In genomic region chr6:48648779-48649178, GRCm38 (mm10) we compare ENCODE assay signal across 22 mouse cellular contexts. TPM values are rescaled to one million over a fixed set of nuclear protein-coding genes. Genes with fewer than 3 reads are reported as not detected.
A peak's percentile ranks its signal among the peaks of the same experiment; 100 is the strongest.
DNase-seq lines count a peak whose midpoint lies in the region; ATAC-seq and TF ChIP-seq lines count a peak whose summit lies in the region.
"Had no signal": no experiment of that assay in that cellular context is flagged by ENCODE, and none has a peak within 500 bp of the region (broad histone marks: within the 10 kb centered on the region; RNA-seq: fewer than 3 reads in every experiment).

No protein-coding gene starts in this region.

- TF ChIP-seq EP300 in CH12.LX (IDR thresholded peaks at IDR 0.05; ENCODE audit: low read length) = no peak

- TF ChIP-seq POLR2A in liver, adult 2 months (IDR thresholded peaks at IDR 0.05; ENCODE audit: extremely low read depth, insufficient read depth, low read length) = no peak
- TF ChIP-seq POLR2A in CH12.LX (IDR thresholded peaks at IDR 0.05; ENCODE audit: low read depth, low read length) = no peak

- H3K79me2 ChIP-seq in liver, adult 2 months (ENCODE audit: control insufficient read depth, insufficient read depth, low read length) = no peaks in the 10 kb centered on the region; the same call in 1 of the 2 replicates
- peaks cover 27% of the 10 kb centered on the region for H3K79me2 ChIP-seq in CH12.LX (replicated peaks; ENCODE audit: control insufficient read depth, extremely low read depth, insufficient read depth, poor library complexity, severe bottlenecking)

- TF ChIP-seq RAD21 in CH12.LX (IDR thresholded peaks at IDR 0.05; ENCODE audit: low read depth, low read length) = no peak

- no peak overlapping the region for H3K4me2 ChIP-seq in kidney, embryonic 14.5 days (replicated peaks; ENCODE audit: low read depth, low read length)
- H3K4me2 ChIP-seq in liver, embryonic 11.5 days = no peak overlapping the region
- peak overlapping the region; percentile 80 for H3K4me2 ChIP-seq in CH12.LX (ENCODE audit: insufficient read depth, low read depth, poor library complexity, severe bottlenecking)
- H3K4me2 ChIP-seq: embryonic facial prominence, embryonic 13.5 days; forebrain, embryonic 12.5 days; heart, embryonic 13.5 days; hindbrain, embryonic 13.5 days had no signal

- dilution Hi-C loops in CH12.LX (cut with MboI; ENCODE audit: extremely low pct_ligation_motif_present, extremely low pct_unique_long_range_greater_than_20kb, low sequenced_read_pairs) = loop anchor here (25.0 kb wide), 1 partner anchor 114 kb away; the partner anchor contains the start of gene Gimap3

- intact Hi-C loops in heart, postnatal 25 days (cut with DNase I) = loop anchor here (5.0 kb wide), 1 partner anchor 54 kb away; no protein-coding TSS in a partner anchor

- no peak overlapping the region for H3K9ac ChIP-seq in kidney, embryonic 14.5 days (ENCODE audit: low read depth, low read length)
- H3K9ac ChIP-seq in liver, adult 2 months (ENCODE audit: low read depth, low read length) = no peak overlapping the region
- no peak overlapping the region for H3K9ac ChIP-seq in liver, embryonic 11.5 days (ENCODE audit: low read depth, low read length)
- H3K9ac ChIP-seq in CH12.LX (ENCODE audit: insufficient read depth, low read depth) = peak overlapping the region; percentile 81
- H3K9ac ChIP-seq: embryonic facial prominence, embryonic 13.5 days; forebrain, embryonic 12.5 days; forebrain, postnatal 0 days; heart, embryonic 13.5 days; hindbrain, embryonic 13.5 days had no signal

- H3K9me3 ChIP-seq in kidney, embryonic 14.5 days (ENCODE audit: control insufficient read depth, low read length) = no peaks in the 10 kb centered on the region
- H3K9me3 ChIP-seq in liver, embryonic 11.5 days (ENCODE audit: control insufficient read depth, low read length) = no peaks in the 10 kb centered on the region
- H3K9me3 ChIP-seq in CH12.LX (replicated peaks; ENCODE audit: low read length) = peaks cover 8% of the 10 kb centered on the region
- H3K9me3 ChIP-seq: embryonic facial prominence, embryonic 13.5 days; forebrain, embryonic 12.5 days; heart, embryonic 13.5 days; hindbrain, embryonic 13.5 days had no signal

- H3K4me1 ChIP-seq in kidney, embryonic 14.5 days (ENCODE audit: control insufficient read depth, insufficient read depth, low read length) = no peaks in the 10 kb centered on the region
- H3K4me1 ChIP-seq in liver, adult 2 months (ENCODE audit: control insufficient read depth, insufficient read depth, low read length) = no peaks in the 10 kb centered on the region; the same call in 1 of the 2 replicates
- 0 out of 2 replicates have a peak, but pooled peaks cover 4% of the 10 kb centered on the region for H3K4me1 ChIP-seq in liver, embryonic 11.5 days (replicated peaks; ENCODE audit: control insufficient read depth, insufficient read depth, low read length)
- peaks cover 17 to 42% of the 10 kb centered on the region in 2 experiments for H3K4me1 ChIP-seq in CH12.LX (ENCODE audit: control insufficient read depth in 1 of 2, insufficient read depth in 2 of 2)
- H3K4me1 ChIP-seq: embryonic facial prominence, embryonic 13.5 days; forebrain, embryonic 12.5 days; heart, embryonic 13.5 days; hindbrain, embryonic 13.5 days had no signal

- WGBS in kidney, embryonic 14.5 days = 86% methylated on average over 4 of the region's 4 CpGs
- 66% methylated on average over 4 of the region's 4 CpGs for WGBS in liver, adult 2 months
- 83% methylated on average over 4 of the region's 4 CpGs for WGBS in liver, embryonic 11.5 days

- ATAC-seq in kidney, embryonic 14.5 days (ENCODE audit: low FRiP score, low TSS enrichment) = no peak
- ATAC-seq in liver, embryonic 11.5 days (replicated peaks; ENCODE audit: low FRiP score) = no peak
- ATAC-seq: activated CD4-positive, CD25-positive, alpha-beta regulatory T cell, adult 4 months; CD4-positive, CD25-positive, alpha-beta regulatory T cell, adult 4 months; forebrain, postnatal 0 days; Patski had no signal

- no peak overlapping the region for H3K27ac ChIP-seq in kidney, embryonic 14.5 days (ENCODE audit: low read depth, low read length)
- H3K27ac ChIP-seq in liver, adult 2 months (replicated peaks; ENCODE audit: insufficient read depth, low read depth, low read length) = no peak overlapping the region
- H3K27ac ChIP-seq in liver, embryonic 11.5 days (ENCODE audit: low read depth, low read length) = no peak overlapping the region
- H3K27ac ChIP-seq in CH12.LX (ENCODE audit: insufficient read depth, low read depth) = no peak overlapping the region
- H3K27ac ChIP-seq: embryonic facial prominence, embryonic 13.5 days; forebrain, embryonic 12.5 days; heart, embryonic 13.5 days; hindbrain, embryonic 13.5 days had no signal

- H3K36me3 ChIP-seq in kidney, embryonic 14.5 days (ENCODE audit: control insufficient read depth, insufficient read depth, low read length) = no peaks in the 10 kb centered on the region
- H3K36me3 ChIP-seq in liver, adult 2 months (ENCODE audit: control insufficient read depth, insufficient read depth, low read length) = no peaks in the 10 kb centered on the region
- no peaks in the 10 kb centered on the region for H3K36me3 ChIP-seq in liver, embryonic 11.5 days (ENCODE audit: control insufficient read depth, insufficient read depth, low read length)
- H3K36me3 ChIP-seq in CH12.LX (replicated peaks in 1 of 2; ENCODE audit: control insufficient read depth in 1 of 2, insufficient read depth in 1 of 2, low read length in 1 of 2) = peaks cover 32 to 42% of the 10 kb centered on the region in 2 experiments
- H3K36me3 ChIP-seq: embryonic facial prominence, embryonic 13.5 days; forebrain, embryonic 12.5 days; heart, embryonic 13.5 days; hindbrain, embryonic 13.5 days had no signal

- no peaks in the 10 kb centered on the region for H3K27me3 ChIP-seq in kidney, embryonic 14.5 days (ENCODE audit: control insufficient read depth, insufficient read depth, low read length)
- H3K27me3 ChIP-seq in liver, adult 2 months (ENCODE audit: control insufficient read depth, insufficient read depth, low read length) = no peaks in the 10 kb centered on the region
- no peaks in the 10 kb centered on the region for H3K27me3 ChIP-seq in liver, embryonic 11.5 days (replicated peaks; ENCODE audit: control insufficient read depth, insufficient read depth, low read length)
- H3K27me3 ChIP-seq in CH12.LX (replicated peaks) = no peaks in the 10 kb centered on the region
- H3K27me3 ChIP-seq: embryonic facial prominence, embryonic 13.5 days; hindbrain, embryonic 13.5 days; Patski had no signal

- peak; percentile 84 for DNase-seq in heart, adult 11 months
- DNase-seq in heart, postnatal 25 days (ENCODE audit: low spot score) = no peak
- peak; percentile 45 to 71 for DNase-seq in kidney, adult 8-10 months
- DNase-seq in liver, adult 2 months (ENCODE audit: extremely low read depth, low read depth, low spot score) = peak; percentile 27
- DNase-seq in liver, embryonic 11.5 days (ENCODE audit: low spot score) = no peak
- DNase-seq in CH12.LX (ENCODE audit: extremely low read depth) = no peak
- DNase-seq: adrenal gland, postnatal 14 days; B cell, adult 2 months; cerebellum, adult 18-20 months; cerebellum, adult 9-11 months; cerebellum, postnatal 36 days; forebrain, postnatal 0 days; gastrocnemius, postnatal 14 days had no signal

- in situ Hi-C loops in CH12.LX (cut with MboI; ENCODE audit: low pct_ligation_motif_present, low pct_unique_long_range_greater_than_20kb, low sequenced_read_pairs) = loop anchor here (5.0 to 25.0 kb wide), 5 partner anchors 34 to 471 kb away; partner anchors contain the start of genes Doxl2, Gimap3 and Gimap4

- H3K4me3 ChIP-seq in kidney, embryonic 14.5 days (ENCODE audit: low read length) = no peak overlapping the region
- H3K4me3 ChIP-seq in liver, adult 2 months (ENCODE audit: insufficient read depth, low read depth, low read length) = no peak overlapping the region
- no peak overlapping the region for H3K4me3 ChIP-seq in liver, embryonic 11.5 days (ENCODE audit: low read depth, low read length)
- H3K4me3 ChIP-seq in CH12.LX (replicated peaks in 1 of 3; ENCODE audit: low read depth in 2 of 3, low read length in 2 of 3, poor library complexity in 1 of 3) = peak overlapping the region in 1 of 3 experiments; percentile 75
- H3K4me3 ChIP-seq: embryonic facial prominence, embryonic 13.5 days; forebrain, embryonic 12.5 days; heart, embryonic 13.5 days; hindbrain, embryonic 13.5 days had no signal

- no peak for TF ChIP-seq CTCF in liver, adult 2 months (IDR thresholded peaks at IDR 0.05; ENCODE audit: low read depth, low read length)
- no peak for TF ChIP-seq CTCF in CH12.LX (conservative IDR thresholded peaks at IDR 0.05 in 1 of 2, IDR thresholded peaks at IDR 0.05 in 1 of 2; ENCODE audit: low read depth in 2 of 2, low read length in 2 of 2)

RNA-seq across cellular contexts. Expression of gene Gimap8, which starts 1.7 kb away (rescaled TPM):
- total RNA-seq in heart, postnatal 25 days (2021) = 1 to 10 TPM; 7.8 to 8.0 TPM
- 1.1 and 1.4 TPM in 2 replicates for polyA plus RNA-seq in kidney, embryonic 14.5 days (2014; fragmentation: Nextera tagmentation; extraction: Ambion mirVana)
- 6.1 and 6.4 TPM in 2 replicates for total RNA-seq in liver, adult 2 months (2014; rRNA removed)
- 1.0 and 1.4 TPM in 2 replicates for polyA plus RNA-seq in liver, adult 2 months (2012; rRNA removed)
- polyA plus RNA-seq in liver, embryonic 11.5 days (2014; fragmentation: Nextera tagmentation; extraction: Ambion mirVana) = 0.32 and 1.1 TPM in 2 replicates
- total RNA-seq in CH12.LX (2012; rRNA removed) = 27.9 and 28.5 TPM in 2 replicates
- total RNA-seq in CH12.LX (2014; rRNA removed) = 27.5 and 36.8 TPM in 2 replicates
- polyA plus RNA-seq in CH12.LX (2012; ENCODE audit: insufficient read length, low read depth) = 21.6 and 22.1 TPM in 2 replicates
- total RNA-seq: MEL had no signal

RNA-seq across cellular contexts. Expression of gene AI854703, which starts 22.2 kb away (rescaled TPM):
- total RNA-seq in heart, postnatal 25 days (2021) = under 1 TPM; 0.14 to 0.23 TPM
- polyA plus RNA-seq in kidney, embryonic 14.5 days (2014; fragmentation: Nextera tagmentation; extraction: Ambion mirVana) = 0.90 and 1.4 TPM in 2 replicates
- under 0.01 TPM in 2 replicates for total RNA-seq in liver, adult 2 months (2014; rRNA removed)
- polyA plus RNA-seq in liver, adult 2 months (2012; rRNA removed) = 0.06 and 0.10 TPM in 2 replicates
- polyA plus RNA-seq in liver, embryonic 11.5 days (2014; fragmentation: Nextera tagmentation; extraction: Ambion mirVana) = 0.40 and 0.45 TPM in 2 replicates
- total RNA-seq in CH12.LX (2012; rRNA removed) = 3.5 and 5.3 TPM in 2 replicates
- total RNA-seq in CH12.LX (2014; rRNA removed) = 2.1 TPM in 2 replicates
- polyA plus RNA-seq in CH12.LX (2012; ENCODE audit: insufficient read length, low read depth) = 3.1 and 4.8 TPM in 2 replicates
- total RNA-seq: MEL had no signal

RNA-seq across cellular contexts. Expression of gene Gimap9, which starts 27.1 kb away (rescaled TPM):
- total RNA-seq in heart, postnatal 25 days (2021) = 1 to 10 TPM; 3.1 to 4.9 TPM
- 9.9 and 13.4 TPM in 2 replicates for polyA plus RNA-seq in kidney, embryonic 14.5 days (2014; fragmentation: Nextera tagmentation; extraction: Ambion mirVana)
- total RNA-seq in liver, adult 2 months (2014; rRNA removed) = 11.6 and 12.2 TPM in 2 replicates
- polyA plus RNA-seq in liver, adult 2 months (2012; rRNA removed) = 4.2 and 6.3 TPM in 2 replicates
- polyA plus RNA-seq in liver, embryonic 11.5 days (2014; fragmentation: Nextera tagmentation; extraction: Ambion mirVana) = 14.5 and 17.9 TPM in 2 replicates
- 31.0 and 38.5 TPM in 2 replicates for total RNA-seq in CH12.LX (2012; rRNA removed)
- total RNA-seq in CH12.LX (2014; rRNA removed) = 75.1 and 83.9 TPM in 2 replicates
- polyA plus RNA-seq in CH12.LX (2012; ENCODE audit: insufficient read length, low read depth) = 43.4 and 46.1 TPM in 2 replicates

RNA-seq across cellular contexts. Expression of gene Gimap4, which starts 35.6 kb away (rescaled TPM):
- 10 to 100 TPM; 29.0 to 30.8 TPM for total RNA-seq in heart, postnatal 25 days (2021)
- polyA plus RNA-seq in kidney, embryonic 14.5 days (2014; fragmentation: Nextera tagmentation; extraction: Ambion mirVana) = 51.3 and 54.1 TPM in 2 replicates
- 11.9 and 15.1 TPM in 2 replicates for total RNA-seq in liver, adult 2 months (2014; rRNA removed)
- polyA plus RNA-seq in liver, adult 2 months (2012; rRNA removed) = 3.9 and 5.5 TPM in 2 replicates
- 21.8 and 23.5 TPM in 2 replicates for polyA plus RNA-seq in liver, embryonic 11.5 days (2014; fragmentation: Nextera tagmentation; extraction: Ambion mirVana)
- total RNA-seq in CH12.LX (2012; rRNA removed) (113 and 144 TPM in 2 replicates), CH12.LX (2014; rRNA removed) (264 and 316 TPM in 2 replicates)
- 203 and 274 TPM in 2 replicates for polyA plus RNA-seq in CH12.LX (2012; ENCODE audit: insufficient read length, low read depth)

RNA-seq across cellular contexts. Expression of gene Zfp775, which starts 46.9 kb away (rescaled TPM):
- total RNA-seq in heart, postnatal 25 days (2021) = 10 to 100 TPM; 10.9 to 11.2 TPM
- 5.7 and 6.6 TPM in 2 replicates for polyA plus RNA-seq in kidney, embryonic 14.5 days (2014; fragmentation: Nextera tagmentation; extraction: Ambion mirVana)
- total RNA-seq in liver, adult 2 months (2014; rRNA removed) = 0.83 and 1.5 TPM in 2 replicates
- polyA plus RNA-seq in liver, adult 2 months (2012; rRNA removed) = 2.0 and 2.4 TPM in 2 replicates
- 2.7 and 3.3 TPM in 2 replicates for polyA plus RNA-seq in liver, embryonic 11.5 days (2014; fragmentation: Nextera tagmentation; extraction: Ambion mirVana)
- total RNA-seq in CH12.LX (2012; rRNA removed) (4.7 and 6.5 TPM in 2 replicates), CH12.LX (2014; rRNA removed) (2.6 and 3.2 TPM in 2 replicates)
- polyA plus RNA-seq in CH12.LX (2012; ENCODE audit: insufficient read length, low read depth) = 3.3 and 3.5 TPM in 2 replicates
- total RNA-seq: MEL had no signal

Comparison
In these comparisons a context has a peak if more than half of its experiments do, and no peak if none do; other contexts are left out.
1. DNase-seq: peak in heart, adult 11 months (single experiment), kidney, adult 8-10 months (2 of 2) and liver, adult 2 months (single experiment); none in heart, postnatal 25 days (single experiment), liver, embryonic 11.5 days (single experiment) and CH12.LX (single experiment).